ENCODE assay signal across 8 mouse cellular contexts in genomic region chr2:27513861-27514260, GRCm38 (mm10). TPM values are rescaled to one million over a fixed set of nuclear protein-coding genes. Genes with fewer than 3 reads are reported as not detected.
DNase-seq lines count a peak whose midpoint lies in the region; ATAC-seq and TF ChIP-seq lines count a peak whose summit lies in the region.

No protein-coding gene starts in this region.

- no peak for DNase-seq in left cerebral cortex, adult 2 months (ENCODE audit: extremely low spot score in 1 of 2, low spot score in 2 of 2)
- no peak for DNase-seq in left cerebral cortex, adult 11 months (ENCODE audit: low spot score)
- peak; percentile 9 for DNase-seq in midbrain, embryonic 14.5 days
- no peak for DNase-seq in T-cell, adult 2 months (ENCODE audit: low spot score)
- DNase-seq in frontal cortex, postnatal 25 days (ENCODE audit: low spot score in 2 of 2), result no peak
- no peak for DNase-seq in B cell, adult 2 months

- no peak for TF ChIP-seq CTCF in left cerebral cortex, adult 2 months (IDR thresholded peaks at IDR 0.05)

- 73% methylated on average over 5 of the region's 5 CpGs for WGBS in hindbrain, embryonic 13.5 days
- 67% methylated on average over 5 of the region's 5 CpGs for WGBS in midbrain, embryonic 14.5 days

- peaks cover 7% of the 10 kb centered on the region for H3K36me3 ChIP-seq in hindbrain, embryonic 13.5 days
- H3K36me3 ChIP-seq in midbrain, embryonic 14.5 days (ENCODE audit: control insufficient read depth, insufficient read depth, low read length), result no peaks in the 10 kb centered on the region

- H3K27me3 ChIP-seq in hindbrain, embryonic 13.5 days, result no peaks in the 10 kb centered on the region
- no peaks in the 10 kb centered on the region for H3K27me3 ChIP-seq in midbrain, embryonic 14.5 days (ENCODE audit: control insufficient read depth, insufficient read depth, low read length)

- peak overlapping the region; percentile 68 for H3K4me3 ChIP-seq in left cerebral cortex, adult 2 months
- peak overlapping the region; percentile 78; the same call in 1 of the 2 replicates for H3K4me3 ChIP-seq in brown adipose tissue, adult 24 weeks (ENCODE audit: insufficient read depth, low read depth, low read length)
- H3K4me3 ChIP-seq in hindbrain, embryonic 13.5 days, result peak overlapping the region; percentile 95
- peak overlapping the region; percentile 93 for H3K4me3 ChIP-seq in midbrain, embryonic 14.5 days (replicated peaks; ENCODE audit: low read depth, low read length)

- peak overlapping the region; percentile 93 for H3K27ac ChIP-seq in left cerebral cortex, adult 2 months
- 0 out of 2 replicates have a peak overlapping the region, but pooled peaks have one; percentile 92 for H3K27ac ChIP-seq in brown adipose tissue, adult 24 weeks (replicated peaks; ENCODE audit: low read depth, low read length)
- H3K27ac ChIP-seq in hindbrain, embryonic 13.5 days, result peak overlapping the region; percentile 88
- H3K27ac ChIP-seq in midbrain, embryonic 14.5 days (replicated peaks; ENCODE audit: low read depth, low read length), result peak overlapping the region; percentile 86; the same call in 1 of the 2 replicates

- no peak for ATAC-seq in hindbrain, embryonic 13.5 days (ENCODE audit: low FRiP score)
- no peak for ATAC-seq in midbrain, embryonic 14.5 days (ENCODE audit: low FRiP score, low TSS enrichment)

- intact Hi-C loops in left cerebral cortex, adult 2 months (cut with DNase I), result loop anchor here (1.0 to 2.0 kb wide), 2 partner anchors 39 to 71 kb away; partner anchors contain the start of gene Brd3os

- H3K4me2 ChIP-seq in hindbrain, embryonic 13.5 days, result peak overlapping the region; percentile 85
- peak overlapping the region; percentile 98 for H3K4me2 ChIP-seq in midbrain, embryonic 14.5 days (ENCODE audit: low read length)

- peak overlapping the region; percentile 92 for H3K9ac ChIP-seq in hindbrain, embryonic 13.5 days
- peak overlapping the region; percentile 89 for H3K9ac ChIP-seq in midbrain, embryonic 14.5 days (replicated peaks; ENCODE audit: low read length)

- H3K4me1 ChIP-seq in brown adipose tissue, adult 24 weeks (ENCODE audit: control insufficient read depth, insufficient read depth, insufficient read length, low read length), result peaks cover 7% of the 10 kb centered on the region; the same call in 1 of the 2 replicates
- peaks cover 31% of the 10 kb centered on the region for H3K4me1 ChIP-seq in hindbrain, embryonic 13.5 days (replicated peaks)
- peaks cover 23% of the 10 kb centered on the region for H3K4me1 ChIP-seq in midbrain, embryonic 14.5 days (ENCODE audit: control insufficient read depth, insufficient read depth, low read length)

- H3K9me3 ChIP-seq in hindbrain, embryonic 13.5 days, result no peaks in the 10 kb centered on the region
- H3K9me3 ChIP-seq in midbrain, embryonic 14.5 days (ENCODE audit: control insufficient read depth, low read length), result no peaks in the 10 kb centered on the region

RNA-seq across cellular contexts. Expression of gene Wdr5, which starts 1.1 kb away (rescaled TPM):
- total RNA-seq in left cerebral cortex, adult 2 months (2021), result 10 to 100 TPM; 26.7 to 27.2 TPM
- polyA plus RNA-seq in brown adipose tissue, adult 24 weeks (2012; ENCODE audit: insufficient read depth, insufficient read length, missing spikeins), result 10.2 and 14.6 TPM in 2 replicates
- polyA plus RNA-seq in hindbrain, embryonic 13.5 days (2015; fragmentation: Nextera tagmentation; extraction: Ambion mirVana), result 40.7 and 42.3 TPM in 2 replicates
- 31.9 and 44.2 TPM in 2 replicates for polyA plus RNA-seq in midbrain, embryonic 14.5 days (2014; fragmentation: Nextera tagmentation; extraction: Ambion mirVana)

RNA-seq across cellular contexts. Expression of gene Brd3, which starts 6.4 kb away (rescaled TPM):
- 10 to 100 TPM; 43.6 to 52.2 TPM for total RNA-seq in left cerebral cortex, adult 2 months (2021)
- polyA plus RNA-seq in brown adipose tissue, adult 24 weeks (2012; ENCODE audit: insufficient read depth, insufficient read length, missing spikeins), result 18.2 and 19.3 TPM in 2 replicates
- 130 and 133 TPM in 2 replicates for polyA plus RNA-seq in hindbrain, embryonic 13.5 days (2015; fragmentation: Nextera tagmentation; extraction: Ambion mirVana)
- 165 and 174 TPM in 2 replicates for polyA plus RNA-seq in midbrain, embryonic 14.5 days (2014; fragmentation: Nextera tagmentation; extraction: Ambion mirVana)
